Mouse (Mus musculus) forebrain, embryonic 16.5 days (tissue): Measurements from ENCODE around the gene Aprt. TPM values are rescaled to one million over a fixed set of nuclear protein-coding genes. Genes with fewer than 3 reads are reported as not detected.
"Not testable (repeated sequence)": the region's sequence is repeated elsewhere in the genome, so short reads cannot be mapped to it uniquely, and the experiment has no call there.

ENCODE experiments used
- ATAC-seq: fragments of 200-750 bp; cut with Nextera tagmentation; 2 replicates; pipeline ENCODE4 v1.8.0; 2017; ENCODE audit warnings: mild to moderate bottlenecking, moderate library complexity
- H3K27ac ChIP-seq: fragments of 300-500 bp; sonication (generic); 2 replicates; pipeline ENCODE4 v1.5.1; 2014; ENCODE audit warnings: low read length, control low read depth
- H3K27me3 ChIP-seq: fragments of 300-500 bp; sonication (generic); replicated peaks from 2 replicates; pipeline ENCODE4 v1.6.1; 2014; ENCODE audit warnings: low read length; ENCODE audit not compliant: control insufficient read depth, insufficient read depth
- H3K36me3 ChIP-seq: fragments of 300-500 bp; sonication (generic); 2 replicates; pipeline ENCODE4 v1.6.1; 2014; ENCODE audit not compliant: control insufficient read depth, insufficient read depth
- H3K4me1 ChIP-seq: fragments of 300-500 bp; sonication (generic); replicated peaks from 2 replicates; pipeline ENCODE4 v1.6.1; 2014; ENCODE audit warnings: low read length; ENCODE audit not compliant: control insufficient read depth, insufficient read depth
- H3K4me2 ChIP-seq: fragments of 300-500 bp; sonication (generic); 2 replicates; pipeline ENCODE4 v1.6.1; 2014; ENCODE audit warnings: mild to moderate bottlenecking, low read length, control low read depth
- H3K4me3 ChIP-seq: fragments of 300-500 bp; sonication (generic); replicated peaks from 2 replicates; pipeline ENCODE4 v1.5.1; 2014; ENCODE audit warnings: mild to moderate bottlenecking, low read length, control low read depth
- H3K9ac ChIP-seq: fragments of 300-500 bp; sonication (generic); replicated peaks from 2 replicates; pipeline ENCODE4 v1.6.1; 2014; ENCODE audit warnings: low read depth, low read length, control low read depth
- H3K9me3 ChIP-seq: fragments of 300-500 bp; sonication (generic); 2 replicates; pipeline ENCODE4 v1.6.1; 2016; ENCODE audit warnings: low read length; ENCODE audit not compliant: control insufficient read depth
- WGBS: fragments of 180-500 bp; shearing (Covaris S2); extraction: QIAGEN DNeasy Blood & Tissue Kit; methylation state at CpG from one replicate; pipeline ENCODE4 v1.1.7; 2014; 5-methylcytosine and 5-hydroxymethylcytosine counted together
- polyA plus RNA-seq: library from polyadenylated mRNA; unstranded; fragments of >200 nt; fragmentation: Nextera tagmentation; extraction: Ambion mirVana; gene quantifications from 2 replicates; pipeline ENCODE4 v1.2.1, GENCODE M21; 2015

The Aprt gene
- polyA plus RNA-seq, 1 experiment from 2014 or later, result 204 TPM

- ATAC-seq, result peak; percentile 18
- H3K27me3 ChIP-seq, result no peaks in the 10 kb centered on the region
- H3K9me3 ChIP-seq, result no peaks in the 10 kb centered on the region
- WGBS, result 17% methylated on average over 21 of the region's 21 CpGs
- H3K9ac ChIP-seq, result peak overlapping the region; percentile 74
- no peaks in the 10 kb centered on the region for H3K36me3 ChIP-seq
- peak overlapping the region; percentile 71 for H3K4me3 ChIP-seq
- H3K4me1 ChIP-seq, result peaks cover 19% of the 10 kb centered on the region
- H3K4me2 ChIP-seq, result peak overlapping the region; percentile 69
- no peak overlapping the region for H3K27ac ChIP-seq
Measured at GRCm38 (mm10) chr8:122575735-122576647, 718 bp downstream of the Aprt start.

DNA sequence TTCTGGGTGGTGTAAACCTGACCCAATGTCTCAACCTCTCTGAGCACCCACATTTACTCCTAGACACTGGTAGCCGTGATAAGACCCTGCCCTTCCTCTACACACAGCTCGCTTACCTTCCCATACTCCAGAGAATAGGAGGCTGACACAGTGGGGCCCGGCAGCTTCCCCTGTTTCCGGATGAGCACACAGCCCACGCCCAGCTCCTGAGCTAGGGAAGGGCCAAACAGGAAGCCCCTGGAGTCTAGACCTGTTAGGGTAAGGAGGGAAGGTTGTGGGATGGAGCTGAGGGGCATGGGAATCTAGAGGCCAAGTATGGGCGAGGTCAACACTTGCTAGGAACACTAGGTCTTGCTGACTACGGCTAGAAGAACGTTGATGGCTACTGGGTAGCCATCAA is 1.4 kb downstream of the Aprt start:
- Histone ChIP-seq H3K4me2 (peak overlapping the region; percentile 69), H3K36me3 (no peaks in the 10 kb centered on the region), H3K27me3 (no peaks in the 10 kb centered on the region), H3K4me1 (peaks cover 19% of the 10 kb centered on the region), H3K4me3 (no peak overlapping the region; the same call in 1 of the 2 replicates), H3K9me3 (no peaks in the 10 kb centered on the region), H3K27ac (no peak overlapping the region), H3K9ac (no peak overlapping the region)
- WGBS, result 78% methylated on average over 8 of the region's 8 CpGs
- ATAC-seq, result no peak

DNA sequence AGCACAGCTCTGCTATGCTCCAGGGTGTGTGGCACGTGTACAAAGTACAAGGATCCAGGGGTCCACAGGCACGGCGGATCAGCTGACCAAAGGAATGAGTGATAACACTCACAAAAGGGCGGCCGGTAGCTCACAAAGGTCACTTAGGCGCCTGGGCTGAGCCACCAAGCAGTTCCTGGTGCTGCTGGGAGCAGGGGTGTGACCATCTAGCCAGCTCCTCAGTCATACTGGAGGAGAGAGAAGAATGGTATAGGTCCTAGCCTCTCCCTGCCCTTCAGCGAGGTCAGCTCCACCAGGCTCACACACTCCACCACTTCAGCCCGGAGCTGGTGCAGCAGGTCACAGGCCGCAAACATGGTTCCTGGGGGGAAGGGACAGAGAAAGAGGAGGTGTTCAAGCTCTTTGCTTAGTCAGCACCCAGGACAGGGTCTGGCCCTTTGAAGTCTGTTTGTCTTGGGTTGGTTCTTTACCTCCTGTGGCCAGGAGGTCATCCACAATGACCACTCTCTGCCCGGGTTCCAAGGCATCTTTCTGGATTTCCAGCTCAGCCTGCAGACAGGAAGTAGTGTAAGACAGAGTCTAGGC is 1.9 kb downstream of the Aprt start:
- H3K9me3 ChIP-seq, result no peaks in the 10 kb centered on the region

GRCm38 (mm10) chr8:122574264-122574663 is 2.4 kb downstream of the Aprt start:
- Histone ChIP-seq H3K4me3 (no peak overlapping the region), H3K9me3 (no peaks in the 10 kb centered on the region), H3K27me3 (no peaks in the 10 kb centered on the region), H3K4me1 (peaks cover 20% of the 10 kb centered on the region), H3K36me3 (no peaks in the 10 kb centered on the region), H3K27ac (no peak overlapping the region), H3K4me2 (no peak overlapping the region), H3K9ac (no peak overlapping the region)
- WGBS, result 66% methylated on average over 3 of the region's 3 CpGs
- no peak for ATAC-seq

More for the DNA sequence above, 1.9 kb downstream of the Aprt start:
- no peak overlapping the region for H3K4me3 ChIP-seq
- no peak overlapping the region for H3K27ac ChIP-seq
- H3K4me2 ChIP-seq, result no peak overlapping the region
- ATAC-seq, result no peak
- H3K27me3 ChIP-seq, result no peaks in the 10 kb centered on the region
- no peak overlapping the region for H3K9ac ChIP-seq
- no peaks in the 10 kb centered on the region for H3K36me3 ChIP-seq
- peaks cover 19% of the 10 kb centered on the region for H3K4me1 ChIP-seq
- 68% methylated on average over 10 of the region's 10 CpGs for WGBS

DNA sequence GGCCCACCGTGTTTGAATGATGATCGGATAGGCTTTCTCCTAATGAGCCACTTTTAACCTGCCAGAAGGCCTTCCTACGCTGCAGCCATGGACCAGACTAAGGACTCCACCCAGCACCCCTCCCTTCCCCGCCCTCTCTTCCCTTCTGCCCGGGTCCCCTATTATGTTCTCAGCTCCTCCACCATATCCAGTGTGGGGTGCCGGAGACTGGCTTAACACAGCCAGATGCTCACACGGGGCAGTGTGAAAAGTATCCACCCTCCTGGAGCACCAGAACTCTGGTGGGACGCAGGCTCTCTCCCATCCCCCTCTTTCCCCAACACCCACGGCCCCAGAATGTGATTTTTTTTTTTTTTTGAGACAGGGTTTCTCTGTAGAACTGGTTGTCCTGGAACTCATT is 3.1 kb downstream of the Aprt start:
- H3K9me3 ChIP-seq, result no peaks in the 10 kb centered on the region
- ATAC-seq, result no peak
- no peak overlapping the region for H3K4me3 ChIP-seq
- no peak overlapping the region for H3K4me2 ChIP-seq
- no peak overlapping the region for H3K9ac ChIP-seq
- no peak overlapping the region for H3K27ac ChIP-seq
- H3K27me3 ChIP-seq, result no peaks in the 10 kb centered on the region
- H3K4me1 ChIP-seq, result peaks cover 27% of the 10 kb centered on the region
- 44% methylated on average over 9 of the region's 9 CpGs for WGBS
- H3K36me3 ChIP-seq, result no peaks in the 10 kb centered on the region

GRCm38 (mm10) chr8:122573176-122573575 is 3.5 kb downstream of the Aprt start:
- ATAC-seq, H3K27me3 ChIP-seq, H3K4me3 ChIP-seq, H3K27ac ChIP-seq, H3K4me2 ChIP-seq, H3K36me3 ChIP-seq, H3K9ac ChIP-seq, H3K9me3 ChIP-seq: not testable (repeated sequence)
- H3K4me1 ChIP-seq, result peaks cover 27% of the 10 kb centered on the region
- 28% methylated on average over 4 of the region's 4 CpGs for WGBS

- H3K36me3 ChIP-seq, result no peaks in the 10 kb centered on the region
- no peaks in the 10 kb centered on the region for H3K9me3 ChIP-seq
- no peak overlapping the region for H3K27ac ChIP-seq
- no peak for ATAC-seq
- no peak overlapping the region for H3K4me3 ChIP-seq
- H3K9ac ChIP-seq, result no peak overlapping the region
- no peaks in the 10 kb centered on the region for H3K27me3 ChIP-seq
- no peak overlapping the region for H3K4me2 ChIP-seq
- peaks cover 27% of the 10 kb centered on the region for H3K4me1 ChIP-seq
- WGBS, result 91% methylated on average over 3 of the region's 3 CpGs
Measured at GRCm38 (mm10) chr8:122572751-122573150, 4.0 kb downstream of the Aprt start.

- Histone ChIP-seq H3K9ac (no peak overlapping the region), H3K4me2 (no peak overlapping the region), H3K27me3 (no peaks in the 10 kb centered on the region), H3K4me3 (no peak overlapping the region), H3K36me3 (no peaks in the 10 kb centered on the region), H3K9me3 (no peaks in the 10 kb centered on the region), H3K27ac (no peak overlapping the region), H3K4me1 (peaks cover 28% of the 10 kb centered on the region)
- no peak for ATAC-seq
- 93% methylated on average over 17 of the region's 17 CpGs for WGBS
Measured at GRCm38 (mm10) chr8:122571750-122572267, 4.9 kb downstream of the Aprt start.

- Histone ChIP-seq H3K27me3 (no peaks in the 10 kb centered on the region), H3K9me3 (no peaks in the 10 kb centered on the region), H3K27ac (no peak overlapping the region), H3K36me3 (no peaks in the 10 kb centered on the region), H3K4me1 (peaks cover 33% of the 10 kb centered on the region), H3K4me2 (no peak overlapping the region), H3K4me3 (no peak overlapping the region), H3K9ac (no peak overlapping the region)
- 89% methylated on average over 11 of the region's 11 CpGs for WGBS
- no peak for ATAC-seq
Measured at GRCm38 (mm10) chr8:122571153-122571552, 5.6 kb downstream of the Aprt start.
